Mouse (Mus musculus) stomach, embryonic 15.5 days (tissue): ENCODE measurements around the gene Rgs6. TPM values are rescaled to one million over a fixed set of nuclear protein-coding genes. Genes with fewer than 3 reads are reported as not detected.
A peak's percentile ranks its signal among the peaks of the same experiment; 100 is the strongest.

Experiments
- ATAC-seq: fragments of 200-750 bp; cut with Nextera tagmentation; 2 replicates; pipeline ENCODE4 v1.8.0; 2017; ENCODE audit warnings: low read depth, moderate number of reproducible peaks, moderate TSS enrichment; ENCODE audit not compliant: insufficient read depth, low FRiP score
- H3K27ac ChIP-seq: fragments of 300-500 bp; sonication (generic); 2 replicates; pipeline ENCODE4 v1.5.1; 2015; ENCODE audit warnings: mild to moderate bottlenecking, inconsistent platforms
- H3K27me3 ChIP-seq: fragments of 300-500 bp; sonication (generic); replicated peaks from 2 replicates; pipeline ENCODE4 v1.6.1; 2015; ENCODE audit warnings: inconsistent platforms
- H3K36me3 ChIP-seq: fragments of 300-500 bp; sonication (generic); 2 replicates; pipeline ENCODE4 v1.6.1; 2015; ENCODE audit warnings: inconsistent platforms
- H3K4me1 ChIP-seq: fragments of 300-500 bp; sonication (generic); 2 replicates; pipeline ENCODE4 v1.6.1; 2015; ENCODE audit warnings: inconsistent platforms
- H3K4me2 ChIP-seq: fragments of 300-500 bp; sonication (generic); 2 replicates; pipeline ENCODE4 v1.6.1; 2015; ENCODE audit warnings: mild to moderate bottlenecking, inconsistent platforms
- H3K4me3 ChIP-seq: fragments of 300-500 bp; sonication (generic); replicated peaks from 2 replicates; pipeline ENCODE4 v1.5.1; 2015; ENCODE audit warnings: inconsistent platforms
- H3K9ac ChIP-seq: fragments of 300-500 bp; sonication (generic); 2 replicates; pipeline ENCODE4 v1.6.1; 2015; ENCODE audit warnings: inconsistent platforms
- H3K9me3 ChIP-seq: fragments of 300-500 bp; sonication (generic); 2 replicates; pipeline ENCODE4 v1.6.1; 2016; ENCODE audit warnings: inconsistent platforms
- WGBS: fragments of 180-500 bp; shearing (Covaris S2); methylation state at CpG from one replicate; pipeline ENCODE4 v1.1.7; 2015; 5-methylcytosine and 5-hydroxymethylcytosine counted together
- polyA plus RNA-seq: library from polyadenylated mRNA; unstranded; fragments of >200 nt; fragmentation: Nextera tagmentation; extraction: Ambion mirVana; gene quantifications from 2 replicates; pipeline ENCODE4 v1.2.1, GENCODE M21; 2015

Rgs6 gene
- polyA plus RNA-seq, 1 experiment from 2014 or later = 2.0 TPM

GRCm38 (mm10) chr12:82946507-82946906, 358.4 kb downstream of the Rgs6 start:
- no peaks in the 10 kb centered on the region for H3K9me3 ChIP-seq
- no peak for ATAC-seq
- no peaks in the 10 kb centered on the region for H3K36me3 ChIP-seq
- WGBS = 10% methylated on average over 5 of the region's 5 CpGs
- H3K27ac ChIP-seq = no peak overlapping the region
- no peak overlapping the region for H3K9ac ChIP-seq
- H3K4me1 ChIP-seq = no peaks in the 10 kb centered on the region
- no peaks in the 10 kb centered on the region for H3K27me3 ChIP-seq
- 0 out of 2 replicates have a peak overlapping the region, but pooled peaks have one; percentile 11 for H3K4me2 ChIP-seq
- no peak overlapping the region for H3K4me3 ChIP-seq

- no peak overlapping the region for H3K4me2 ChIP-seq
- no peaks in the 10 kb centered on the region for H3K27me3 ChIP-seq
- no peaks in the 10 kb centered on the region for H3K36me3 ChIP-seq
- peaks cover 3% of the 10 kb centered on the region; the same call in 1 of the 2 replicates for H3K4me1 ChIP-seq
- no peak for ATAC-seq
- no peak overlapping the region for H3K4me3 ChIP-seq
- H3K27ac ChIP-seq = no peak overlapping the region
- H3K9me3 ChIP-seq = no peaks in the 10 kb centered on the region
- H3K9ac ChIP-seq = no peak overlapping the region
- 82% methylated on average over 9 of the region's 9 CpGs for WGBS
Observed at GRCm38 (mm10) chr12:82961111-82961510, 373.0 kb downstream of the Rgs6 start.

GRCm38 (mm10) chr12:82961852-82962251, 373.8 kb downstream of the Rgs6 start:
- Histone ChIP-seq H3K4me3 (no peak overlapping the region), H3K4me2 (no peak overlapping the region), H3K4me1 (peaks cover 3% of the 10 kb centered on the region; the same call in 1 of the 2 replicates), H3K36me3 (no peaks in the 10 kb centered on the region), H3K9ac (no peak overlapping the region), H3K27ac (no peak overlapping the region), H3K9me3 (no peaks in the 10 kb centered on the region), H3K27me3 (no peaks in the 10 kb centered on the region)
- 66% methylated on average over 4 of the region's 4 CpGs for WGBS
- no peak for ATAC-seq

DNA sequence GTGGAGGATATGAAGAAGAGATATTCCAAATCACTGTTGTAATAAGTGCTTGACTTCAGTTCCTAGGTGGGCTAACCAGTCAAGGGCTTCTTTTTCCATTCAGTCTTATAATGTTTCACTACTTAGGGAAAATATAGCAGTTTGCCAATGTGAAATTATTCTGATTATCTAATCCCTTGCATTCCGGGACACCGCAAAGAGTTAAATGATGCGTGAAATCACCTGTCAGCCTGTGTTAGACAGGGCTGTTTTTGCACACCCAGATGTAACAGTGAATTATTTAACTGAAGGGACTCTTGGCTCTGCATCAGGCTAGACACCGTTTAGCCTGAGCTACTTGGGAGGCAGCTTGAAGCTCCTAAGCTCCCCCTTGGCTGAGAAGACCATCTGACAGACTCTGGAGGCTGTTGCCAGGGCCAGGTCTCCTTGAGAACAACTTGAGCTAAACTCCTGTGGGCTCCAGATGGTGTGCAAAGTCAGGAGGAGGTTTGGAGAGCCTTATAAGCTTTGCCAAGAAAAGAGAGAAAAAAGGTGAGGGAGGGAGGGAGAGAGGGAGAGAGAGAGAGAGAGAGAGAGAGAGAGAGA, 382.5 kb downstream of the Rgs6 start:
- ATAC-seq = no peak
- Histone ChIP-seq H3K4me1 (no peaks in the 10 kb centered on the region), H3K36me3 (no peaks in the 10 kb centered on the region), H3K9me3 (no peaks in the 10 kb centered on the region), H3K27me3 (no peaks in the 10 kb centered on the region), H3K4me3 (no peak overlapping the region), H3K27ac (no peak overlapping the region), H3K4me2 (no peak overlapping the region), H3K9ac (no peak overlapping the region)
- 83% methylated on average over 4 of the region's 4 CpGs for WGBS

DNA sequence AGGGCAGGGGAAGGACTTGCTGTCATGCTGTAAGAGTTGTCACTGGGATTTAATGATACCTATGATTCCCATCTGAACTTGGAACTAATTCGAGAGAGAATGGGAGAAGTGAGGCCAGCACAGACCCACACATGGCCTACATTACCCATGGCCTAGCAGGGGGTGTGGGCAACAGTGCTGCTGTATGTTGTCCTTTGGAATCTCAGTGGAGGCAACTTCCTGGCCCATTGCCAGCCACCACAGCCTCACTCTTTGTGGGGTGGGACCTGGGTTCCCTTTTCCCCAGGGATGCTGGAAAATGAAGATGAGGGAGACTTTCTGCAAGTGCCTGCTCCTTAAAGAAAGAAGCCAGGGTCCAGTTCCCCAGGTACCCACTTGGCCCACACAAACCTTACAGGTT, 383.1 kb downstream of the Rgs6 start:
- ATAC-seq = no peak
- H3K4me1 ChIP-seq = no peaks in the 10 kb centered on the region
- no peak overlapping the region for H3K27ac ChIP-seq
- no peak overlapping the region for H3K4me3 ChIP-seq
- no peak overlapping the region for H3K9ac ChIP-seq
- no peak overlapping the region for H3K4me2 ChIP-seq
- H3K9me3 ChIP-seq = no peaks in the 10 kb centered on the region
- no peaks in the 10 kb centered on the region for H3K36me3 ChIP-seq
- no peaks in the 10 kb centered on the region for H3K27me3 ChIP-seq
- 65% methylated on average over 1 of the region's 1 CpGs for WGBS

- no peak overlapping the region for H3K9ac ChIP-seq
- H3K4me1 ChIP-seq = no peaks in the 10 kb centered on the region
- no peak overlapping the region for H3K4me2 ChIP-seq
- ATAC-seq = no peak
- H3K4me3 ChIP-seq = no peak overlapping the region
- H3K9me3 ChIP-seq = no peaks in the 10 kb centered on the region
- no peaks in the 10 kb centered on the region for H3K27me3 ChIP-seq
- H3K27ac ChIP-seq = no peak overlapping the region
- H3K36me3 ChIP-seq = no peaks in the 10 kb centered on the region
Observed at GRCm38 (mm10) chr12:82972661-82973060, 384.6 kb downstream of the Rgs6 start.

DNA sequence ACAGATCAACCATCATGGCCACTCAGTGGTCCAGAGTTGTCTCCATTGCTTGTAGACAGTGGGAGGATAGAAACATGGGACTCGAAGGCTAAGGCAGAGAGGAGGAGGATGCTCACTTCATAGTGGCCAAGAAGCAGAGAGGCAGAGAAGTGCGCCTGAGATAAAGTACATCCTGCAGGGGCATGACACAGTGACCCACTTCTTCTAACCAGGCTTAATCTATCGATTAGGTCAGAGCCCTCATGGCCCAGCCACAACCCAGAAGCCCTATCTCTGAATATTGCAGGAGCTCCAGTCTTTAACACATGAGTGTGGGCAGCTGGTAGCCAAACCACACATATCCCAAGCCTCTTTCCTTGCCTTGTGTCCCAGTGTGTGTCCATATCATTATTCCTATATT, 385.7 kb downstream of the Rgs6 start:
- Histone ChIP-seq H3K4me1 (no peaks in the 10 kb centered on the region), H3K9me3 (no peaks in the 10 kb centered on the region), H3K4me3 (no peak overlapping the region), H3K27me3 (no peaks in the 10 kb centered on the region), H3K9ac (no peak overlapping the region), H3K27ac (no peak overlapping the region), H3K36me3 (no peaks in the 10 kb centered on the region), H3K4me2 (no peak overlapping the region)
- ATAC-seq = no peak
- WGBS = 76% methylated on average over 3 of the region's 3 CpGs

- H3K9ac ChIP-seq = no peak overlapping the region
- ATAC-seq = no peak
- WGBS = 81% methylated on average over 3 of the region's 3 CpGs
Observed at GRCm38 (mm10) chr12:82978275-82978674, 390.2 kb downstream of the Rgs6 start.

DNA sequence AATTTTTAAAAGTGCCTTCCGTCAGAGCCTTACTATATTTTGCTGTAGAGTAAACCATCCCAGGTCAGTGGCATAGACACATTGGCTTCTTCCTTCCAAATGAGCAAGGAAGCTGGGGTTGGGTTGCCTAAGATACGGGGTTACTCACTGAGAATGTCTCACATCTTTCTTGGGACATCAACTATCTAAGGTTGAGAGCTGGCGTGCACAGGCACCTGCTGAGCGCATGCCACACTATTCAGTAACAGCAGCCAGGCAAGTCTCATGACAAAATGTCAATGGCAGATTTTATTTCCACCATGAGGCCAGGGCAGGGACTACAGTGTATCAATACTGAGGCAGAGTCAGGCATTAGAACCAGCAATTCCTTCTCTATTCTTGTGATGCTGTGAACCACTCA, 394.6 kb downstream of the Rgs6 start:
- no peaks in the 10 kb centered on the region for H3K36me3 ChIP-seq
- 91% methylated on average over 4 of the region's 4 CpGs for WGBS
- H3K9me3 ChIP-seq = no peaks in the 10 kb centered on the region
- no peaks in the 10 kb centered on the region for H3K4me1 ChIP-seq
- H3K27ac ChIP-seq = no peak overlapping the region
- H3K4me3 ChIP-seq = no peak overlapping the region
- H3K9ac ChIP-seq = no peak overlapping the region
- ATAC-seq = no peak
- H3K27me3 ChIP-seq = no peaks in the 10 kb centered on the region
- H3K4me2 ChIP-seq = no peak overlapping the region

More at GRCm38 (mm10) chr12:82978275-82978674, 390.2 kb downstream of the Rgs6 start:
- H3K4me3 ChIP-seq = no peak overlapping the region
- H3K27ac ChIP-seq = no peak overlapping the region
- H3K36me3 ChIP-seq = no peaks in the 10 kb centered on the region
- no peaks in the 10 kb centered on the region for H3K27me3 ChIP-seq
- no peaks in the 10 kb centered on the region for H3K9me3 ChIP-seq
- no peak overlapping the region for H3K4me2 ChIP-seq
- no peaks in the 10 kb centered on the region for H3K4me1 ChIP-seq

GRCm38 (mm10) chr12:82985300-82985699, 397.2 kb downstream of the Rgs6 start:
- Histone ChIP-seq H3K36me3 (no peaks in the 10 kb centered on the region), H3K27ac (no peak overlapping the region), H3K27me3 (no peaks in the 10 kb centered on the region), H3K4me3 (no peak overlapping the region), H3K4me2 (no peak overlapping the region), H3K9ac (no peak overlapping the region), H3K4me1 (no peaks in the 10 kb centered on the region), H3K9me3 (no peaks in the 10 kb centered on the region)
- 71% methylated on average over 8 of the region's 8 CpGs for WGBS
- no peak for ATAC-seq

DNA sequence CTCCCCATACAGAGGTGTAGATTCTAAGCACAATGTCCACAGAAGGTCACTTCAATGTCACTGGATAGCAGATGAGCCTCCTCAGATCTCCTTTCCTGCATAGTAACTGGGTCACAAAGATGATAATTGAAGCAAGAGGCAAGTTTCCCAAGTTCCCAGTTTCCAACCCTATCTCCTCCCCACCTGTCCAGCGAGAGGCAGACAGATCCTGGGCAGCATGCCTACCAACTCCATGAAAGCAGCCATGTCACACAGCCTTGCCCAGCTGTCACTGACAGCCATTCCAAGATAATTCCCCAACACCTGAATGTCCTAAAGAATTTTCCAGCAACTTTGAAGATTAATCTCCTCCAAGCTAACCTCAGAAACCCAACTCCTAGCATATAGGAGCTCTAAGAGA, 399.6 kb downstream of the Rgs6 start:
- no peak overlapping the region for H3K27ac ChIP-seq
- no peaks in the 10 kb centered on the region for H3K27me3 ChIP-seq
- H3K9ac ChIP-seq = no peak overlapping the region
- no peaks in the 10 kb centered on the region for H3K4me1 ChIP-seq
- no peak overlapping the region for H3K4me3 ChIP-seq
- no peaks in the 10 kb centered on the region for H3K9me3 ChIP-seq
- H3K36me3 ChIP-seq = no peaks in the 10 kb centered on the region
- ATAC-seq = no peak
- H3K4me2 ChIP-seq = no peak overlapping the region
- WGBS = 81% methylated on average over 1 of the region's 1 CpGs

- H3K4me1 ChIP-seq = no peaks in the 10 kb centered on the region
- H3K27me3 ChIP-seq = no peaks in the 10 kb centered on the region
- no peaks in the 10 kb centered on the region for H3K9me3 ChIP-seq
- no peaks in the 10 kb centered on the region for H3K36me3 ChIP-seq
- ATAC-seq = no peak
- no peak overlapping the region for H3K9ac ChIP-seq
- 47% methylated on average over 4 of the region's 4 CpGs for WGBS
- no peak overlapping the region for H3K4me3 ChIP-seq
- no peak overlapping the region for H3K4me2 ChIP-seq
- H3K27ac ChIP-seq = no peak overlapping the region
Observed at GRCm38 (mm10) chr12:82993905-82994304, 405.8 kb downstream of the Rgs6 start.

DNA sequence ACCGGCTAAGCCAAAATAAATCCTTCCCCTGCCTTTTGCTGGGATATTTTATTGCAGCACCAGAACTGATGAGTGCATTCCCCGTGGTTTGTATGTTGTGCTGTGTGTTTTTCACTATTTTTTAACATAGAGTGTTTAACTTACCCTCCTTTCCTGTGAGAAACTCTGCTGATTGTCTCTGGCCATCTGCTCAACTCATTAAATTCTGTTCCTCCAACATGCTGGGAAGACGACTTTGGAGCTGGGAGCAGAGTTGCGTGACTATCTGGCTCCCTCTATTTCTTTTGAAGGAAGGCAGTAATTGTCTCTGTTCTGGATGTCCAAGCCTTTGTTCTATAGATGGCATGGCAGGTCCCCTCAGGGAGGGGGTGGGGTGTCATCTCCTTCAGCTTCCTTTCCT, 408.7 kb downstream of the Rgs6 start:
- Histone ChIP-seq H3K27me3 (no peaks in the 10 kb centered on the region), H3K9ac (no peak overlapping the region), H3K4me1 (no peaks in the 10 kb centered on the region), H3K27ac (no peak overlapping the region), H3K4me2 (no peak overlapping the region), H3K36me3 (no peaks in the 10 kb centered on the region), H3K4me3 (no peak overlapping the region), H3K9me3 (no peaks in the 10 kb centered on the region)
- WGBS = 54% methylated on average over 4 of the region's 4 CpGs
- no peak for ATAC-seq
